Mouse (Mus musculus) left cerebral cortex, adult 2 months (tissue): ENCODE results near the gene Vmn2r39. TPM values are rescaled to one million over a fixed set of nuclear protein-coding genes. Genes with fewer than 3 reads are reported as not detected.
"Not testable (repeated sequence)": the region's sequence is repeated elsewhere in the genome, so short reads cannot be mapped to it uniquely, and the experiment has no call there.

ENCODE experiments used
- DNase-seq, 2 experiments: peaks; one replicate each; pipeline ENCODE4 v3.0.0; 2021 to 2022; ENCODE audit warnings: low spot score in 2 of 2, mixed read lengths in 1 of 2; ENCODE audit errors: extremely low spot score in 1 of 2
- H3K27ac ChIP-seq: fragments of 200-600 bp; 2 replicates; pipeline ENCODE4 v1.8.1; 2022
- H3K4me3 ChIP-seq: fragments of 200-600 bp; 2 replicates; pipeline ENCODE4 v1.8.1; 2022
- intact Hi-C: fragments of 180-260 bp; cut with DNase I; formaldehyde crosslinking; loops from one replicate; pipeline ENCODE4 v1.15.1; 2025
- long read RNA-seq, 2 experiments: library from polyadenylated mRNA; stranded (forward); transcript quantifications; one replicate each; pipeline ENCODE4 v2.0.0; 2021; ENCODE audit warnings: borderline mapping rate in 2 of 2
- total RNA-seq, 2 experiments: library from RNA; stranded (reverse); gene quantifications; 2 replicates each; pipeline ENCODE4 v1.2.3; 2021

The Vmn2r39 gene
- total RNA-seq, result not detected
- long read RNA-seq, experiment 1, result 0 reads
- long read RNA-seq, experiment 2, result 0 reads

DNA sequence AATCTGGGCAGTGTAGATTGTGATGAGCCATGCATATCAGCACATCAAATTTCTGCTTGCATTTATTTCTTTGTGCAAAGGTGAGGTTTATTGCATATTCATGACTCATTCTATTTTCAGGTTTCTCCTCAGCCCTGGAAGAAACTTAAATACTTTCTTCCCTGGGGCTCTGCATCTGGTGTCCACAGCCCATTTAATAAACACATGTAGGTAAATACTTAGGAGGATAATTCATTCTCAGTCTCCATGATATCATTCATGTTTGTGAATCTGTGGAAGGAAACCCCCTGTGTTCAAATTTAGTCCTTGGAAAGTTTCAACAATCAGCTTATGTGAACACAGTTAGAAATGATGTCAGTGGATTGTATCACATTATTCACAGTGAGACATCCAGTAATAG is at the start of gene Vmn2r39:
Gene Vmn2r39, minus strand, starts transcription at position 101 of the 400 bp plus-strand sequence.
- H3K4me3 ChIP-seq, H3K27ac ChIP-seq, DNase-seq, intact Hi-C loops: not testable (repeated sequence)

DNA sequence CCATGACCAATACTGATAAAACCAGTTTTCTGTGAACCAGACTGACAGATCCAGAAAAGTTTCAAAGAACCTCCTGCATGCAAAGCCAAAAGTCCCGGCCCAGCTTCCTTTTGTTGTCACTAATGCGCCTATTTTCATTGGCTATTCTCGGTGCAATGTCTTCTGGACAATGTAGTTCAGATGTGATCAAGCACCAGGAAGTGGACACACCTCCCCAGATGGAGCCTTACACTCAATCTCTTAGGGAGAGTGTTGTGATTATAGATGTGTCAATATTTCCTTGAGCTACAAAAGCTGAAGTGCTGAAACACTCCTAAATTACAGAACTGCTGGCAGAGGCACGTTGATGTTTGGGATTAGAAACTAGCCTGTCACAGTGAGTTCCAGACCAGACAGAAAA is 34.8 kb upstream of the Vmn2r39 start:
- DNase-seq, intact Hi-C loops, H3K4me3 ChIP-seq, H3K27ac ChIP-seq: not testable (repeated sequence)

Other genes with a start within 250 kb of the Vmn2r39 start
- not detected for gene Vmn2r40, start 99.4 kb downstream of the Vmn2r39 start, total RNA-seq
- not detected for gene Vmn2r38, start 67.1 kb upstream of the Vmn2r39 start, total RNA-seq
- not detected for gene Vmn2r37, start 192.9 kb upstream of the Vmn2r39 start, total RNA-seq